Mouse (Mus musculus) liver, embryonic 15.5 days (tissue): ENCODE data around the gene Kyat3. TPM values are rescaled to one million over a fixed set of nuclear protein-coding genes. Genes with fewer than 3 reads are reported as not detected.
A peak's percentile ranks its signal among the peaks of the same experiment; 100 is the strongest.

Experiments used
- ATAC-seq: fragments of 200-750 bp; cut with Nextera tagmentation; 2 replicates; pipeline ENCODE4 v1.8.0; 2017; ENCODE audit warnings: moderate number of reproducible peaks, mild to moderate bottlenecking, moderate library complexity; ENCODE audit not compliant: insufficient read depth
- H3K27ac ChIP-seq: fragments of 300-500 bp; sonication (generic); replicated peaks from 2 replicates; pipeline ENCODE4 v1.5.1; 2015; ENCODE audit warnings: mild to moderate bottlenecking, inconsistent platforms
- H3K27me3 ChIP-seq: fragments of 300-500 bp; sonication (generic); 2 replicates; pipeline ENCODE4 v1.6.1; 2015; ENCODE audit warnings: mild to moderate bottlenecking, inconsistent platforms
- H3K36me3 ChIP-seq: fragments of 300-500 bp; sonication (generic); replicated peaks from 2 replicates; pipeline ENCODE4 v1.6.1; 2015; ENCODE audit warnings: moderate library complexity, mild to moderate bottlenecking, inconsistent platforms
- H3K4me1 ChIP-seq: fragments of 300-500 bp; sonication (generic); replicated peaks from 2 replicates; pipeline ENCODE4 v1.6.1; 2015; ENCODE audit warnings: inconsistent platforms
- H3K4me2 ChIP-seq: fragments of 300-500 bp; sonication (generic); 2 replicates; pipeline ENCODE4 v1.6.1; 2015; ENCODE audit warnings: moderate library complexity, mild to moderate bottlenecking, inconsistent platforms
- H3K4me3 ChIP-seq: fragments of 300-500 bp; sonication (generic); replicated peaks from 2 replicates; pipeline ENCODE4 v1.5.1; 2015; ENCODE audit warnings: mild to moderate bottlenecking, inconsistent platforms
- H3K9ac ChIP-seq: fragments of 300-500 bp; sonication (generic); 2 replicates; pipeline ENCODE4 v1.6.1; 2015; ENCODE audit warnings: moderate library complexity, mild to moderate bottlenecking, inconsistent platforms
- H3K9me3 ChIP-seq: fragments of 300-500 bp; sonication (generic); replicated peaks from 2 replicates; pipeline ENCODE4 v1.6.1; 2016; ENCODE audit warnings: inconsistent platforms
- WGBS: fragments of 180-500 bp; shearing (Covaris S2); methylation state at CpG from one replicate; pipeline ENCODE4 v1.1.7; 2015; ENCODE audit warnings: mixed read lengths; ENCODE audit not compliant: insufficient replicate concordance; 5-methylcytosine and 5-hydroxymethylcytosine counted together
- polyA plus RNA-seq: library from polyadenylated mRNA; unstranded; fragments of >200 nt; fragmentation: Nextera tagmentation; extraction: Ambion mirVana; gene quantifications from 2 replicates; pipeline ENCODE4 v1.2.1, GENCODE M21; 2015

Gene Kyat3
- polyA plus RNA-seq, 1 experiment from 2014 or later: 13.7 TPM

GRCm38 (mm10) chr3:142786423-142787072 is 85.7 kb downstream of the Kyat3 start:
- no peaks in the 10 kb centered on the region for H3K9me3 ChIP-seq
- no peak overlapping the region for H3K4me3 ChIP-seq
- H3K9ac ChIP-seq: no peak overlapping the region
- H3K4me2 ChIP-seq: no peak overlapping the region
- peaks cover 82% of the 10 kb centered on the region for H3K36me3 ChIP-seq
- no peaks in the 10 kb centered on the region for H3K4me1 ChIP-seq
- ATAC-seq: no peak
- WGBS: 83% methylated on average over 2 of the region's 2 CpGs
- no peaks in the 10 kb centered on the region for H3K27me3 ChIP-seq
- no peak overlapping the region for H3K27ac ChIP-seq

DNA sequence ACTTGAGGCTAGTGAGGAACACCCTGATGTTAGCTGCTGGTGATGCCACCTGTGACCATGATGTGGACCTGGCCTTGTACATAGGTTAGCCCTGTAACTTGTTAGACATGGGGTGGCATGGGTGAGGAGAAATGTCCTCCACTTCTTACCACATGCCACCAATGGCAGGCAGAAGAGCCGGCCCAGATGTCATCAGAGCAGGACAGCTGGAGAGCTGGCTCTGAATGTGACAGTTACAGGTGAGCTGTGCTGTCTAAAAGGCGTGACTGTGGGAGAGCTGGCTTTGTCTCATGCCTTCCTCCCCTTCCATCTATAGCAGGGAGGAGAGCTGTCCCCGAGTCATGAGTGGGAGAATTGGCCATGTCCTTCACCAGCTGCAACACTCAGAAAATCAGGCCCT is 94.7 kb downstream of the Kyat3 start:
- Histone ChIP-seq H3K27ac (no peak overlapping the region), H3K9ac (no peak overlapping the region), H3K4me3 (no peak overlapping the region), H3K9me3 (no peaks in the 10 kb centered on the region), H3K36me3 (peaks cover 78% of the 10 kb centered on the region), H3K4me2 (no peak overlapping the region), H3K4me1 (no peaks in the 10 kb centered on the region), H3K27me3 (no peaks in the 10 kb centered on the region)
- ATAC-seq: 0 out of 2 replicates have a peak, but pooled peaks have one; percentile 15
- 86% methylated on average over 3 of the region's 3 CpGs for WGBS

Other genes with a start within 250 kb of the Kyat3 start
- gene Gbp5, start 207.1 kb upstream of the Kyat3 start, polyA plus RNA-seq: 0.07 and 0.13 TPM in 2 replicates
- gene Gbp7, start 170.7 kb upstream of the Kyat3 start, polyA plus RNA-seq: 3.4 and 3.7 TPM in 2 replicates
- 1.5 and 1.6 TPM in 2 replicates for gene Gbp3, start 141.0 kb upstream of the Kyat3 start, polyA plus RNA-seq
- gene Gbp2b, start 106.2 kb upstream of the Kyat3 start, polyA plus RNA-seq: 0.02 TPM in 1 of 2 replicates, not detected in the other
- 2.3 and 2.7 TPM in 2 replicates for gene Gbp2, start 80.4 kb upstream of the Kyat3 start, polyA plus RNA-seq
- gene Gtf2b, start 64.0 kb downstream of the Kyat3 start, polyA plus RNA-seq: 42.6 and 46.4 TPM in 2 replicates
- gene Pkn2, start 181.0 kb downstream of the Kyat3 start, polyA plus RNA-seq: 30.7 and 34.5 TPM in 2 replicates